Mouse (Mus musculus) midbrain, postnatal 0 days (tissue): ENCODE measurements at regions not wholly inside any gene's neighbourhood (a gene's known extent, or its start where the extent isn't known, plus 50 kb on each side); places are given as distances from the start of the nearest gene placed in this dataset.

Experiments used
- ATAC-seq: fragments of 200-750 bp; cut with Nextera tagmentation; 2 replicates; pipeline ENCODE4 v1.8.0; 2017; ENCODE audit warnings: moderate number of reproducible peaks, mild to moderate bottlenecking, moderate TSS enrichment, moderate library complexity; ENCODE audit not compliant: low FRiP score
- DNase-seq: peaks from one replicate; pipeline ENCODE4 v3.0.0-alpha.2; 2015; ENCODE audit warnings: low spot score
- H3K27ac ChIP-seq: fragments of 300-500 bp; sonication (generic); 2 replicates; pipeline ENCODE4 v1.5.1; 2014; ENCODE audit warnings: low read depth, mild to moderate bottlenecking, low read length, mixed read lengths
- H3K27me3 ChIP-seq: fragments of 300-500 bp; sonication (generic); 2 replicates; pipeline ENCODE4 v1.6.1; 2014; ENCODE audit warnings: low read length, control low read depth, mixed read lengths; ENCODE audit not compliant: insufficient read depth
- H3K36me3 ChIP-seq: fragments of 300-500 bp; sonication (generic); 2 replicates; pipeline ENCODE4 v1.6.1; 2014; ENCODE audit warnings: low read length, control low read depth, mixed read lengths; ENCODE audit not compliant: insufficient read depth
- H3K4me1 ChIP-seq: fragments of 300-500 bp; sonication (generic); 2 replicates; pipeline ENCODE4 v1.6.1; 2014; ENCODE audit warnings: mild to moderate bottlenecking, control low read depth, antibody characterized with exemption, low read length, mixed read lengths; ENCODE audit not compliant: insufficient read depth
- H3K4me2 ChIP-seq: fragments of 300-500 bp; sonication (generic); 2 replicates; pipeline ENCODE4 v1.6.1; 2014; ENCODE audit warnings: low read depth, mild to moderate bottlenecking, low read length, mixed read lengths; ENCODE audit not compliant: poor library complexity, severe bottlenecking
- H3K4me3 ChIP-seq: fragments of 300-500 bp; sonication (generic); 2 replicates; pipeline ENCODE4 v1.5.1; 2014; ENCODE audit warnings: low read depth, mild to moderate bottlenecking, low read length, moderate library complexity
- H3K9ac ChIP-seq: fragments of 300-500 bp; sonication (generic); replicated peaks from 2 replicates; pipeline ENCODE4 v1.6.1; 2014; ENCODE audit warnings: mild to moderate bottlenecking, low read length, moderate library complexity, mixed read lengths; ENCODE audit not compliant: poor library complexity, severe bottlenecking
- H3K9me3 ChIP-seq: fragments of 300-500 bp; sonication (generic); 2 replicates; pipeline ENCODE4 v1.6.1; 2016; ENCODE audit warnings: low read length, control low read depth
- CTCF ChIP-seq: IDR thresholded peaks from 2 replicates; pipeline ENCODE4 v1.5.1; 2016; ENCODE audit warnings: antibody characterized with exemption, mild to moderate bottlenecking
- WGBS: fragments of 180-500 bp; shearing (Covaris S2); extraction: QIAGEN DNeasy Blood & Tissue Kit; methylation state at CpG from one replicate; pipeline ENCODE4 v1.1.7; 2014; 5-methylcytosine and 5-hydroxymethylcytosine counted together

GRCm38 (mm10) chr1:193800998-193801397 lies 430.9 kb upstream of the Camk1g start:
- Histone ChIP-seq H3K27ac (no peak overlapping the region), H3K27me3 (no peaks in the 10 kb centered on the region), H3K4me3 (no peak overlapping the region), H3K9me3 (no peaks in the 10 kb centered on the region), H3K9ac (no peak overlapping the region), H3K4me1 (no peaks in the 10 kb centered on the region), H3K4me2 (no peak overlapping the region), H3K36me3 (no peaks in the 10 kb centered on the region)
- TF ChIP-seq CTCF, result no peak
- ATAC-seq, result no peak
- no peak for DNase-seq
- WGBS, result 79% methylated on average over 3 of the region's 3 CpGs

GRCm38 (mm10) chr1:193790579-193790978 lies 420.5 kb upstream of the Camk1g start:
- no peak for ATAC-seq
- H3K9ac ChIP-seq, result no peak overlapping the region
- no peak for TF ChIP-seq CTCF
- H3K36me3 ChIP-seq, result no peaks in the 10 kb centered on the region
- H3K4me3 ChIP-seq, result no peak overlapping the region
- H3K9me3 ChIP-seq, result no peaks in the 10 kb centered on the region
- no peaks in the 10 kb centered on the region for H3K27me3 ChIP-seq
- no peaks in the 10 kb centered on the region for H3K4me1 ChIP-seq
- 63% methylated on average over 2 of the region's 2 CpGs for WGBS
- H3K4me2 ChIP-seq, result no peak overlapping the region
- DNase-seq, result peak; percentile 32
- no peak overlapping the region for H3K27ac ChIP-seq

GRCm38 (mm10) chr1:193788496-193788895 lies 418.4 kb upstream of the Camk1g start:
- DNase-seq (no peak), ATAC-seq (no peak)
- Histone ChIP-seq H3K27ac (no peak overlapping the region), H3K9me3 (no peaks in the 10 kb centered on the region), H3K36me3 (no peaks in the 10 kb centered on the region), H3K4me1 (no peaks in the 10 kb centered on the region), H3K4me3 (no peak overlapping the region), H3K4me2 (no peak overlapping the region), H3K27me3 (no peaks in the 10 kb centered on the region), H3K9ac (no peak overlapping the region)
- 94% methylated on average over 2 of the region's 2 CpGs for WGBS
- no peak for TF ChIP-seq CTCF

- no peaks in the 10 kb centered on the region for H3K36me3 ChIP-seq
- no peak overlapping the region for H3K4me2 ChIP-seq
- H3K27me3 ChIP-seq, result no peaks in the 10 kb centered on the region
- no peaks in the 10 kb centered on the region for H3K4me1 ChIP-seq
- WGBS, result 18% methylated on average over 1 of the region's 1 CpGs
- no peak for ATAC-seq
- no peak overlapping the region for H3K4me3 ChIP-seq
- no peak overlapping the region for H3K9ac ChIP-seq
- H3K27ac ChIP-seq, result no peak overlapping the region
- no peak for TF ChIP-seq CTCF
- no peak for DNase-seq
- H3K9me3 ChIP-seq, result no peaks in the 10 kb centered on the region
Observed at GRCm38 (mm10) chr1:193787417-193787816, 417.3 kb upstream of the Camk1g start.

GRCm38 (mm10) chr1:193784966-193785365 lies 414.9 kb upstream of the Camk1g start:
- Histone ChIP-seq H3K4me2 (no peak overlapping the region), H3K36me3 (no peaks in the 10 kb centered on the region), H3K4me1 (no peaks in the 10 kb centered on the region), H3K27ac (no peak overlapping the region), H3K9me3 (no peaks in the 10 kb centered on the region), H3K9ac (no peak overlapping the region), H3K27me3 (no peaks in the 10 kb centered on the region), H3K4me3 (no peak overlapping the region)
- no peak for TF ChIP-seq CTCF
- WGBS, result 61% methylated on average over 1 of the region's 1 CpGs
- ATAC-seq (no peak), DNase-seq (peak; percentile 47)

GRCm38 (mm10) chr1:193784526-193784925 lies 414.4 kb upstream of the Camk1g start:
- Histone ChIP-seq H3K4me1 (no peaks in the 10 kb centered on the region), H3K27ac (no peak overlapping the region), H3K27me3 (no peaks in the 10 kb centered on the region), H3K4me2 (no peak overlapping the region), H3K36me3 (no peaks in the 10 kb centered on the region), H3K9me3 (no peaks in the 10 kb centered on the region), H3K9ac (no peak overlapping the region), H3K4me3 (no peak overlapping the region)
- ATAC-seq (no peak), DNase-seq (no peak)
- 71% methylated on average over 2 of the region's 2 CpGs for WGBS
- no peak for TF ChIP-seq CTCF
